Mouse (Mus musculus) frontal cortex, adult (tissue): Measurements from ENCODE around the gene Rbl1.
A peak's percentile ranks its signal among the peaks of the same experiment; 100 is the strongest.
"Not testable (repeated sequence)": the region's sequence is repeated elsewhere in the genome, so short reads cannot be mapped to it uniquely, and the experiment has no call there.

ENCODE experiments used
- ATAC-seq: cut with Nextera tagmentation; 2 replicates; pipeline ENCODE4 v1.9.2; 2017; ENCODE audit warnings: mild to moderate bottlenecking, moderate library complexity, mixed read lengths; ENCODE audit not compliant: low TSS enrichment

The Rbl1 gene

GRCm38 (mm10) chr2:157204366-157205218, at the start of gene Rbl1:
TSS of gene Rbl1 (minus strand) at chr2:157204534.
- ATAC-seq, result peak; percentile 93

GRCm38 (mm10) chr2:157248111-157248510, 43.8 kb upstream of the Rbl1 start:
- no peak for ATAC-seq

GRCm38 (mm10) chr2:157245603-157246002, 41.3 kb upstream of the Rbl1 start:
- ATAC-seq, result no peak

GRCm38 (mm10) chr2:157245001-157245400, 40.7 kb upstream of the Rbl1 start:
- no peak for ATAC-seq

- no peak for ATAC-seq
Measured at GRCm38 (mm10) chr2:157235946-157236345, 31.6 kb upstream of the Rbl1 start.

- ATAC-seq, result not testable (repeated sequence)
Measured at GRCm38 (mm10) chr2:157221916-157222315, 17.6 kb upstream of the Rbl1 start.

GRCm38 (mm10) chr2:157220108-157220507, 15.8 kb upstream of the Rbl1 start:
- no peak for ATAC-seq

- no peak for ATAC-seq
Measured at GRCm38 (mm10) chr2:157211731-157212130, 7.4 kb upstream of the Rbl1 start.

GRCm38 (mm10) chr2:157203459-157204365, 622 bp downstream of the Rbl1 start:
- no peak for ATAC-seq

GRCm38 (mm10) chr2:157203026-157203425, 1.3 kb downstream of the Rbl1 start:
- no peak for ATAC-seq

- no peak for ATAC-seq
Measured at GRCm38 (mm10) chr2:157202361-157202760, 2.0 kb downstream of the Rbl1 start.

GRCm38 (mm10) chr2:157201081-157201830, 3.1 kb downstream of the Rbl1 start:
- ATAC-seq, result no peak

GRCm38 (mm10) chr2:157198405-157198804, 5.9 kb downstream of the Rbl1 start:
- ATAC-seq, result not testable (repeated sequence)

- no peak for ATAC-seq
Measured at GRCm38 (mm10) chr2:157190651-157191050, 13.7 kb downstream of the Rbl1 start.

- ATAC-seq, result no peak; the same call in 1 of the 2 replicates
Measured at GRCm38 (mm10) chr2:157187223-157187622, 17.1 kb downstream of the Rbl1 start.

- ATAC-seq, result no peak
Measured at GRCm38 (mm10) chr2:157186504-157186903, 17.8 kb downstream of the Rbl1 start.

- ATAC-seq, result no peak
Measured at GRCm38 (mm10) chr2:157185022-157185660, 19.2 kb downstream of the Rbl1 start.

GRCm38 (mm10) chr2:157178167-157178566, 26.2 kb downstream of the Rbl1 start:
- ATAC-seq, result no peak

GRCm38 (mm10) chr2:157176248-157176647, 28.1 kb downstream of the Rbl1 start:
- ATAC-seq, result no peak

- no peak for ATAC-seq
Measured at GRCm38 (mm10) chr2:157174416-157174815, 29.9 kb downstream of the Rbl1 start.

- no peak for ATAC-seq
Measured at GRCm38 (mm10) chr2:157173555-157173954, 30.8 kb downstream of the Rbl1 start.
